Mouse (Mus musculus) limb, embryonic 11.5 days (tissue): Measurements from ENCODE around the gene Acp4. TPM values are rescaled to one million over a fixed set of nuclear protein-coding genes. Genes with fewer than 3 reads are reported as not detected.
"Not testable (repeated sequence)": the region's sequence is repeated elsewhere in the genome, so short reads cannot be mapped to it uniquely, and the experiment has no call there.

Experiments
- ATAC-seq: fragments of 200-750 bp; cut with Nextera tagmentation; 2 replicates; pipeline ENCODE4 v1.8.0; 2017; ENCODE audit warnings: low read depth; ENCODE audit not compliant: insufficient number of reproducible peaks, low FRiP score, low TSS enrichment
- DNase-seq: peaks from one replicate; pipeline ENCODE4 v3.0.0-alpha.2; 2015; ENCODE audit warnings: low spot score
- H3K27ac ChIP-seq: fragments of 300-500 bp; sonication (generic); replicated peaks from 2 replicates; pipeline ENCODE4 v1.5.1; 2014; ENCODE audit warnings: low read depth, mild to moderate bottlenecking, low read length
- H3K27me3 ChIP-seq: fragments of 300-500 bp; sonication (generic); 2 replicates; pipeline ENCODE4 v1.6.1; 2014; ENCODE audit warnings: mild to moderate bottlenecking, low read length, mixed read lengths; ENCODE audit not compliant: control insufficient read depth, insufficient read depth
- H3K36me3 ChIP-seq: fragments of 300-500 bp; sonication (generic); 2 replicates; pipeline ENCODE4 v1.6.1; 2014; ENCODE audit warnings: mild to moderate bottlenecking, low read length, moderate library complexity, mixed read lengths; ENCODE audit not compliant: control insufficient read depth, insufficient read depth
- H3K4me1 ChIP-seq: fragments of 300-500 bp; sonication (generic); 2 replicates; pipeline ENCODE4 v1.6.1; 2014; ENCODE audit warnings: low read length, mixed read lengths; ENCODE audit not compliant: control insufficient read depth, insufficient read depth
- H3K4me2 ChIP-seq: fragments of 300-500 bp; sonication (generic); 2 replicates; pipeline ENCODE4 v1.6.1; 2014; ENCODE audit warnings: low read depth, mild to moderate bottlenecking, moderate library complexity; ENCODE audit not compliant: severe bottlenecking
- H3K4me3 ChIP-seq: fragments of 300-500 bp; sonication (generic); 2 replicates; pipeline ENCODE4 v1.5.1; 2014; ENCODE audit warnings: low read depth, low read length
- H3K9ac ChIP-seq: fragments of 300-500 bp; sonication (generic); 2 replicates; pipeline ENCODE4 v1.6.1; 2014; ENCODE audit warnings: mild to moderate bottlenecking, low read length
- H3K9me3 ChIP-seq: fragments of 300-500 bp; sonication (generic); 2 replicates; pipeline ENCODE4 v1.6.1; 2016; ENCODE audit warnings: low read length; ENCODE audit not compliant: control insufficient read depth
- WGBS: fragments of 180-500 bp; shearing (Covaris S2); extraction: QIAGEN DNeasy Blood & Tissue Kit; methylation state at CpG from one replicate; pipeline ENCODE4 v1.1.7; 2014; 5-methylcytosine and 5-hydroxymethylcytosine counted together
- polyA plus RNA-seq: library from polyadenylated mRNA; unstranded; fragments of >200 nt; fragmentation: Nextera tagmentation; extraction: Ambion mirVana; gene quantifications from 2 replicates; pipeline ENCODE4 v1.2.1, GENCODE M21; 2014

Acp4 gene
- polyA plus RNA-seq, 1 experiment from 2014 or later: 0.31 TPM

- WGBS: 85% methylated on average over 6 of the region's 6 CpGs
- H3K9me3 ChIP-seq: no peaks in the 10 kb centered on the region
- no peaks in the 10 kb centered on the region for H3K4me1 ChIP-seq
- no peak overlapping the region for H3K4me3 ChIP-seq
- no peak overlapping the region for H3K27ac ChIP-seq
- no peak overlapping the region for H3K4me2 ChIP-seq
- no peaks in the 10 kb centered on the region for H3K27me3 ChIP-seq
- no peak for ATAC-seq
- no peak overlapping the region for H3K9ac ChIP-seq
- no peak for DNase-seq
- H3K36me3 ChIP-seq: peaks cover 12% of the 10 kb centered on the region
Observed at GRCm38 (mm10) chr7:44254930-44255329, 2.2 kb downstream of the Acp4 start.

GRCm38 (mm10) chr7:44253023-44253616 is 4.1 kb downstream of the Acp4 start:
- Histone ChIP-seq H3K9me3 (no peaks in the 10 kb centered on the region), H3K4me2 (no peak overlapping the region), H3K36me3 (peaks cover 18% of the 10 kb centered on the region), H3K9ac (no peak overlapping the region), H3K27me3 (no peaks in the 10 kb centered on the region), H3K4me1 (no peaks in the 10 kb centered on the region), H3K27ac (no peak overlapping the region), H3K4me3 (no peak overlapping the region)
- no peak for ATAC-seq
- 65% methylated on average over 15 of the region's 15 CpGs for WGBS
- DNase-seq: no peak

- H3K27ac ChIP-seq, H3K9ac ChIP-seq, H3K27me3 ChIP-seq, DNase-seq, H3K4me1 ChIP-seq, H3K4me3 ChIP-seq, H3K9me3 ChIP-seq, H3K4me2 ChIP-seq, ATAC-seq: not testable (repeated sequence)
- WGBS: 91% methylated on average over 17 of the region's 17 CpGs
- peaks cover 18% of the 10 kb centered on the region for H3K36me3 ChIP-seq
Observed at GRCm38 (mm10) chr7:44250732-44251275, 6.4 kb downstream of the Acp4 start.

GRCm38 (mm10) chr7:44249248-44249647 is 7.9 kb downstream of the Acp4 start:
- no peak overlapping the region for H3K4me3 ChIP-seq
- 94% methylated on average over 4 of the region's 4 CpGs for WGBS
- H3K4me1 ChIP-seq: peaks cover 5% of the 10 kb centered on the region; the same call in 1 of the 2 replicates
- H3K27me3 ChIP-seq: no peaks in the 10 kb centered on the region
- peaks cover 18% of the 10 kb centered on the region for H3K36me3 ChIP-seq
- DNase-seq (no peak), ATAC-seq (no peak)
- no peak overlapping the region for H3K27ac ChIP-seq
- no peaks in the 10 kb centered on the region for H3K9me3 ChIP-seq
- H3K9ac ChIP-seq: no peak overlapping the region
- no peak overlapping the region for H3K4me2 ChIP-seq

- H3K27ac ChIP-seq: no peak overlapping the region
- WGBS: 94% methylated on average over 2 of the region's 2 CpGs
- ATAC-seq (no peak), DNase-seq (no peak)
- H3K4me3 ChIP-seq: peak overlapping the region; percentile 88
- peaks cover 5% of the 10 kb centered on the region; the same call in 1 of the 2 replicates for H3K4me1 ChIP-seq
- peak overlapping the region; percentile 71 for H3K4me2 ChIP-seq
- peaks cover 18% of the 10 kb centered on the region for H3K36me3 ChIP-seq
- no peaks in the 10 kb centered on the region for H3K27me3 ChIP-seq
- H3K9ac ChIP-seq: no peak overlapping the region
- no peaks in the 10 kb centered on the region for H3K9me3 ChIP-seq
Observed at GRCm38 (mm10) chr7:44247971-44248370, 9.2 kb downstream of the Acp4 start.

- H3K4me2 ChIP-seq: peak overlapping the region; percentile 71
- ATAC-seq (peak; percentile 18), DNase-seq (no peak)
- H3K9me3 ChIP-seq: no peaks in the 10 kb centered on the region
- peak overlapping the region; percentile 88 for H3K4me3 ChIP-seq
- H3K36me3 ChIP-seq: peaks cover 14% of the 10 kb centered on the region; the same call in 1 of the 2 replicates
- H3K4me1 ChIP-seq: peaks cover 5% of the 10 kb centered on the region; the same call in 1 of the 2 replicates
- H3K27ac ChIP-seq: peak overlapping the region; percentile 56; the same call in 1 of the 2 replicates
- no peaks in the 10 kb centered on the region for H3K27me3 ChIP-seq
- 0% methylated on average over 23 of the region's 23 CpGs for WGBS
- peak overlapping the region; percentile 96 for H3K9ac ChIP-seq
Observed at GRCm38 (mm10) chr7:44246984-44247470, 10.2 kb downstream of the Acp4 start.

GRCm38 (mm10) chr7:44246055-44246983 is 10.9 kb downstream of the Acp4 start, which contains the start of the genes 1700028J19Rik and 2410002F23Rik:
Gene 1700028J19Rik, minus strand, starts transcription at chr7:44246695.
Gene 2410002F23Rik, plus strand, starts transcription at chr7:44246722.
- Histone ChIP-seq H3K4me2 (peak within 1 kb of the TSS; percentile 71), H3K9ac (peak within 1 kb of the TSS; percentile 96), H3K27ac (peak within 1 kb of the TSS; percentile 89), H3K27me3 (no peaks in the 10 kb centered on the region), H3K36me3 (peaks cover 14% of the 10 kb centered on the region; the same call in 1 of the 2 replicates), H3K9me3 (no peaks in the 10 kb centered on the region), H3K4me3 (peak within 1 kb of the TSS; percentile 88), H3K4me1 (peaks cover 5% of the 10 kb centered on the region; the same call in 1 of the 2 replicates)
- ATAC-seq (peak; percentile 86), DNase-seq (peak; percentile 94)
- WGBS: under 1% methylated on average over 62 of the region's 62 CpGs

GRCm38 (mm10) chr7:44244080-44244479 is 13.1 kb downstream of the Acp4 start:
- 70% methylated on average over 1 of the region's 1 CpGs for WGBS
- no peak for ATAC-seq
- Histone ChIP-seq H3K9me3 (no peaks in the 10 kb centered on the region), H3K4me2 (no peak overlapping the region), H3K36me3 (no peaks in the 10 kb centered on the region; the same call in 1 of the 2 replicates), H3K9ac (no peak overlapping the region), H3K4me1 (peaks cover 5% of the 10 kb centered on the region; the same call in 1 of the 2 replicates), H3K27ac (no peak overlapping the region), H3K4me3 (no peak overlapping the region), H3K27me3 (no peaks in the 10 kb centered on the region)
- no peak for DNase-seq
